Mouse (Mus musculus) urinary bladder, adult 2 months (tissue): ENCODE measurements around the gene Gm8720. TPM values are rescaled to one million over a fixed set of nuclear protein-coding genes. Genes with fewer than 3 reads are reported as not detected.
"Not testable (repeated sequence)": the region's sequence is repeated elsewhere in the genome, so short reads cannot be mapped to it uniquely, and the experiment has no call there.

ENCODE experiments used
- DNase-seq: peaks from one replicate; pipeline ENCODE4 v3.0.0; 2022; ENCODE audit warnings: low spot score
- polyA plus RNA-seq: library from polyadenylated mRNA; depleted of rRNA; stranded (reverse); fragments of >200 nt; gene quantifications from 2 replicates; pipeline ENCODE4 v1.2.3, GENCODE M21; 2012; rRNA removed

Gene Gm8720
- polyA plus RNA-seq = not detected in 2 replicates

GRCm38 (mm10) chr7:23067356-23067755 is at the start of gene Gm8720:
Gm8720 (minus strand) TSS chr7:23067456.
- DNase-seq = not testable (repeated sequence)

- DNase-seq = not testable (repeated sequence)
Measured at GRCm38 (mm10) chr7:23055240-23055639, 12.0 kb downstream of the Gm8720 start, which contains the start of gene Vmn1r163. Vmn1r163 (plus strand) TSS chr7:23055540.

- DNase-seq = not testable (repeated sequence)
Measured at GRCm38 (mm10) chr7:23019823-23020222, 47.4 kb downstream of the Gm8720 start, which contains the start of gene Gm4216. Gm4216 (minus strand) TSS chr7:23019923.

Other genes starting within 250 kb of the Gm8720 start
- not detected in 2 replicates for gene Vmn1r159, start 223.9 kb downstream of the Gm8720 start, polyA plus RNA-seq
- gene Vmn1r160, start 196.2 kb downstream of the Gm8720 start, polyA plus RNA-seq = not detected in 2 replicates
- not detected in 2 replicates for gene Gm4214, start 82.8 kb downstream of the Gm8720 start, polyA plus RNA-seq
- not detected in 2 replicates for gene Gm4216, start 47.5 kb downstream of the Gm8720 start, polyA plus RNA-seq
- not detected in 2 replicates for gene Vmn1r163, start 11.9 kb downstream of the Gm8720 start, polyA plus RNA-seq
- not detected in 2 replicates for gene Gm10662, start 77.0 kb upstream of the Gm8720 start, polyA plus RNA-seq
- gene Vmn1r165, start 149.9 kb upstream of the Gm8720 start, polyA plus RNA-seq = not detected in 2 replicates
- gene Vmn1r166, start 184.2 kb upstream of the Gm8720 start, polyA plus RNA-seq = not detected in 2 replicates
- not detected in 2 replicates for gene Gm6902, start 211.4 kb upstream of the Gm8720 start, polyA plus RNA-seq
- gene Nlrp4e, start 233.7 kb upstream of the Gm8720 start, polyA plus RNA-seq = not detected in 2 replicates